Mouse (Mus musculus) CH12.LX (cell line): ENCODE results near the gene 2900026A02Rik. TPM values are rescaled to one million over a fixed set of nuclear protein-coding genes. Genes with fewer than 3 reads are reported as not detected.

Experiments
- DNase-seq: peaks from one replicate; pipeline ENCODE4 v3.0.0-alpha.2; 2013; ENCODE audit errors: extremely low read depth
- H3K27ac ChIP-seq: 2 replicates; pipeline ENCODE4 v1.5.1; 2012; ENCODE audit warnings: low read depth, mild to moderate bottlenecking, control low read depth, moderate library complexity; ENCODE audit not compliant: insufficient read depth
- H3K27me3 ChIP-seq: replicated peaks from 2 replicates; pipeline ENCODE3; 2012; ENCODE audit warnings: inconsistent platforms
- H3K36me3 ChIP-seq, 2 experiments: replicated peaks in 1 of 2; 2 replicates each; pipeline versions ENCODE3 to v1.6.1; 2012; ENCODE audit warnings: inconsistent platforms in 1 of 2, low read length in 1 of 2, mild to moderate bottlenecking in 1 of 2, mixed read lengths in 1 of 2, moderate library complexity in 1 of 2; ENCODE audit not compliant: control insufficient read depth in 1 of 2, insufficient read depth in 1 of 2
- H3K4me1 ChIP-seq, 2 experiments: 2 replicates each; pipeline ENCODE4 v1.6.1; 2012; ENCODE audit warnings: inconsistent platforms in 1 of 2, moderate library complexity in 1 of 2; ENCODE audit not compliant: insufficient read depth in 2 of 2, control insufficient read depth in 1 of 2
- H3K4me2 ChIP-seq: 2 replicates; pipeline ENCODE4 v1.6.1; 2012; ENCODE audit warnings: low read depth, mild to moderate bottlenecking, control low read depth; ENCODE audit not compliant: poor library complexity, insufficient read depth, severe bottlenecking
- H3K4me3 ChIP-seq, 3 experiments: fragments of 150-350 bp in 1 of 3; sonication (generic) in 1 of 3; replicated peaks in 1 of 3; 2 replicates each; pipeline versions ENCODE3 to v1.5.1; 2011 to 2012; ENCODE audit warnings: low read depth in 2 of 3, low read length in 2 of 3, mild to moderate bottlenecking in 2 of 3, moderate library complexity in 2 of 3, control low read depth in 1 of 3, improper control_type of control experiment in 1 of 3, inconsistent platforms in 1 of 3, mixed read lengths in 1 of 3; ENCODE audit not compliant: poor library complexity in 1 of 3
- H3K79me2 ChIP-seq: replicated peaks from 2 replicates; pipeline ENCODE4 v1.6.1; 2012; ENCODE audit warnings: mild to moderate bottlenecking, moderate library complexity; ENCODE audit not compliant: control insufficient read depth, poor library complexity, insufficient read depth, severe bottlenecking; ENCODE audit errors: extremely low read depth
- H3K9ac ChIP-seq: 2 replicates; pipeline ENCODE4 v1.6.1; 2012; ENCODE audit warnings: low read depth, mild to moderate bottlenecking, control low read depth, moderate library complexity; ENCODE audit not compliant: insufficient read depth
- H3K9me3 ChIP-seq: replicated peaks from 2 replicates; pipeline ENCODE3; 2012; ENCODE audit warnings: low read length, inconsistent platforms, mixed read lengths
- BHLHE40 ChIP-seq: IDR thresholded peaks from 2 replicates; pipeline ENCODE4 v1.6.1; 2011; ENCODE audit warnings: mild to moderate bottlenecking, low read depth, low read length, improper control_type of control experiment
- CHD1 ChIP-seq: IDR thresholded peaks from 2 replicates; pipeline ENCODE4 v1.6.1; 2012; ENCODE audit warnings: low read depth, low read length, improper control_type of control experiment, inconsistent platforms
- CHD2 ChIP-seq: IDR thresholded peaks from 2 replicates; pipeline ENCODE4 v1.6.1; 2011; ENCODE audit warnings: low read length, improper control_type of control experiment
- CTCF ChIP-seq, 2 experiments: IDR thresholded peaks in 1 of 2; conservative IDR thresholded peaks in 1 of 2; 2 replicates each; pipeline ENCODE4 v1.5.1; 2011 to 2012; ENCODE audit warnings: low read depth in 2 of 2, low read length in 2 of 2, improper control_type of control experiment in 1 of 2, inconsistent platforms in 1 of 2, mild to moderate bottlenecking in 1 of 2, moderate library complexity in 1 of 2
- E2F4 ChIP-seq: IDR thresholded peaks from 2 replicates; pipeline ENCODE4 v1.6.1; 2011; ENCODE audit warnings: low read depth, low read length, improper control_type of control experiment; ENCODE audit not compliant: insufficient replicate concordance
- EP300 ChIP-seq: IDR thresholded peaks from 2 replicates; pipeline ENCODE4 v1.6.1; 2011; ENCODE audit warnings: low read length, improper control_type of control experiment
- ETS1 ChIP-seq: conservative IDR thresholded peaks from 2 replicates; pipeline ENCODE4 v1.6.1; 2012; ENCODE audit warnings: low read depth, mild to moderate bottlenecking, inconsistent platforms, low read length, improper control_type of control experiment, moderate library complexity
- HCFC1 ChIP-seq: IDR thresholded peaks from 2 replicates; pipeline ENCODE4 v1.6.1; 2012; ENCODE audit warnings: low read depth, mild to moderate bottlenecking, inconsistent platforms, low read length, improper control_type of control experiment
- IRF4 ChIP-seq: IDR thresholded peaks from 2 replicates; pipeline ENCODE4 v1.6.1; 2014; ENCODE audit warnings: low read depth, mild to moderate bottlenecking, inconsistent platforms, low read length, improper control_type of control experiment
- JUN ChIP-seq: IDR thresholded peaks from 2 replicates; pipeline ENCODE4 v1.6.1; 2011; ENCODE audit warnings: low read depth, mild to moderate bottlenecking, low read length, improper control_type of control experiment, moderate library complexity; ENCODE audit not compliant: insufficient read depth
- KAT2A ChIP-seq: IDR thresholded peaks from 2 replicates; pipeline ENCODE4 v1.6.1; 2012; ENCODE audit warnings: low read length, improper control_type of control experiment, inconsistent platforms; ENCODE audit not compliant: insufficient replicate concordance
- MAX ChIP-seq: IDR thresholded peaks from 2 replicates; pipeline ENCODE4 v1.6.1; 2011; ENCODE audit warnings: low read length, improper control_type of control experiment
- MAZ ChIP-seq: IDR thresholded peaks from 2 replicates; pipeline ENCODE4 v1.6.1; 2012; ENCODE audit warnings: low read depth, mild to moderate bottlenecking, inconsistent platforms, low read length, improper control_type of control experiment, moderate library complexity
- MEF2A ChIP-seq: IDR thresholded peaks from 2 replicates; pipeline ENCODE4 v1.6.1; 2014; ENCODE audit warnings: low read depth, mild to moderate bottlenecking, inconsistent platforms, low read length, improper control_type of control experiment, borderline replicate concordance
- MXI1 ChIP-seq: IDR thresholded peaks from 2 replicates; pipeline ENCODE4 v1.6.1; 2011; ENCODE audit warnings: mild to moderate bottlenecking, low read depth, low read length, improper control_type of control experiment
- NELFE ChIP-seq: IDR thresholded peaks from 2 replicates; pipeline ENCODE4 v1.6.1; 2011; ENCODE audit warnings: low read depth, low read length, improper control_type of control experiment
- NRF1 ChIP-seq: IDR thresholded peaks from 2 replicates; pipeline ENCODE4 v1.6.1; 2014; ENCODE audit warnings: low read depth, mild to moderate bottlenecking, inconsistent platforms, low read length, improper control_type of control experiment, moderate library complexity
- POLR2A ChIP-seq: IDR thresholded peaks from 2 replicates; pipeline ENCODE4 v1.6.1; 2011; ENCODE audit warnings: low read depth, mild to moderate bottlenecking, improper control_type of control experiment, low read length
- POLR2AphosphoS2 ChIP-seq: IDR thresholded peaks from 2 replicates; pipeline ENCODE4 v1.6.1; 2011; ENCODE audit warnings: low read depth, low read length, improper control_type of control experiment
- RAD21 ChIP-seq: IDR thresholded peaks from 2 replicates; pipeline ENCODE4 v1.6.1; 2011; ENCODE audit warnings: low read depth, mild to moderate bottlenecking, low read length, improper control_type of control experiment, moderate library complexity
- RCOR1 ChIP-seq: conservative IDR thresholded peaks from 2 replicates; pipeline ENCODE4 v1.6.1; 2012; ENCODE audit warnings: low read depth, mild to moderate bottlenecking, inconsistent platforms, low read length, improper control_type of control experiment
- SIN3A ChIP-seq: IDR thresholded peaks from 2 replicates; pipeline ENCODE4 v1.6.1; 2012; ENCODE audit warnings: low read length, improper control_type of control experiment, inconsistent platforms
- SMC3 ChIP-seq: IDR thresholded peaks from 2 replicates; pipeline ENCODE4 v1.6.1; 2011; ENCODE audit warnings: low read depth, low read length, improper control_type of control experiment
- TCF12 ChIP-seq: IDR thresholded peaks from 2 replicates; pipeline ENCODE4 v1.6.1; 2014; ENCODE audit warnings: low read depth, mild to moderate bottlenecking, inconsistent platforms, low read length, improper control_type of control experiment
- ZC3H11A ChIP-seq: IDR thresholded peaks from 2 replicates; pipeline ENCODE4 v1.6.1; 2012; ENCODE audit warnings: low read depth, mild to moderate bottlenecking, inconsistent platforms, low read length, improper control_type of control experiment
- ZMIZ1 ChIP-seq: IDR thresholded peaks from 2 replicates; pipeline ENCODE4 v1.6.1; 2012; ENCODE audit warnings: low read depth, mild to moderate bottlenecking, inconsistent platforms, low read length, improper control_type of control experiment
- ZNF384 ChIP-seq: IDR thresholded peaks from 2 replicates; pipeline ENCODE4 v1.6.1; 2012; ENCODE audit warnings: low read depth, low read length, improper control_type of control experiment, inconsistent platforms
- dilution Hi-C: fragments of 300-500 bp; cut with MboI; formaldehyde crosslinking; loops from 2 replicates; pipeline ENCODE4 v1.14.3; 2020; ENCODE audit warnings: low sequenced_read_pairs; ENCODE audit not compliant: extremely low pct_unique_long_range_greater_than_20kb, extremely low pct_ligation_motif_present
- in situ Hi-C: fragments of 300-500 bp; cut with MboI; formaldehyde crosslinking; loops from 3 replicates; pipeline ENCODE4 v1.14.3; 2019; ENCODE audit warnings: low sequenced_read_pairs, low pct_ligation_motif_present, low pct_unique_long_range_greater_than_20kb, mixed read lengths
- polyA plus RNA-seq: library from polyadenylated mRNA; unstranded; fragments of >175 nt; gene quantifications from 2 replicates; pipeline ENCODE4 v1.2.1, GENCODE M21; 2012; ENCODE audit warnings: low read depth; ENCODE audit not compliant: insufficient read length
- total RNA-seq, 2 experiments: library from RNA; depleted of rRNA; stranded (reverse); fragments of 300-350 nt in 1 of 2; fragments of >200 nt in 1 of 2; gene quantifications; 2 replicates each; pipeline ENCODE4 v1.2.3; 2012 to 2014

2900026A02Rik gene
- total and polyA plus RNA-seq, 3 experiments: 0.85 to 4.6 (median 0.93) TPM

DNA sequence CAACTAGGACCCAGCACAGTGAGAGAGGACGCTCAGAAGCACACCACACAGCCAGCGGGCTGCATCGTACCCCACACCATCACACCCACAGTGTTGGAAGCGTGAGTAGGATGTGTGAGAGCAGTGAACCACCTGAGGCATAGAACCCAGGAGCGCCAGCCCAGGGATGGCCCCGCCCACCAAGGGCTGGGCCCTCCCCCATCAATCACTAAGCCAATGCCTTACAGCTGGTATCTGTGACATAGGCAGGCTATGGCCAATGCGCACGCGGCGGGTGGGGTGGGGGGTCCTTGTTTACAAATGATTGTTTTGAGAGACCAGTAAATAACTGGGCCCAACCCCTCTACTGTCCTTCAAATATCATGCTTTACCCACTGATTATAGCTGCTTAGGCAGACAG, 105.1 kb downstream of the 2900026A02Rik start:
- no peaks in the 10 kb centered on the region for H3K9me3 ChIP-seq
- H3K27ac ChIP-seq: no peak overlapping the region; the same call in 1 of the 2 replicates
- no peak for DNase-seq
- in situ Hi-C loops: no loop called here
- TF ChIP-seq JUN (no peak), CTCF (conservative IDR thresholded peaks at IDR 0.05 in 1 of 2, IDR thresholded peaks at IDR 0.05 in 1 of 2; ENCODE audit: low read depth in 2 of 2, low read length in 2 of 2) (no peak), SIN3A (no peak), CHD2 (no peak), ZMIZ1 (no peak), HCFC1 (no peak), ZC3H11A (no peak), CHD1 (no peak), BHLHE40 (no peak), NELFE (no peak), RAD21 (no peak), E2F4 (no peak)
- no peaks in the 10 kb centered on the region for H3K27me3 ChIP-seq
- no peak overlapping the region for H3K9ac ChIP-seq
- H3K79me2 ChIP-seq: no peaks in the 10 kb centered on the region
- no peak overlapping the region for H3K4me2 ChIP-seq
- dilution Hi-C loops: no loop called here
- peaks cover 15 to 90% of the 10 kb centered on the region in 2 experiments for H3K4me1 ChIP-seq
- H3K4me3 ChIP-seq: no peak overlapping the region
- peaks cover 0 to 2% of the 10 kb centered on the region in 2 experiments for H3K36me3 ChIP-seq

DNA sequence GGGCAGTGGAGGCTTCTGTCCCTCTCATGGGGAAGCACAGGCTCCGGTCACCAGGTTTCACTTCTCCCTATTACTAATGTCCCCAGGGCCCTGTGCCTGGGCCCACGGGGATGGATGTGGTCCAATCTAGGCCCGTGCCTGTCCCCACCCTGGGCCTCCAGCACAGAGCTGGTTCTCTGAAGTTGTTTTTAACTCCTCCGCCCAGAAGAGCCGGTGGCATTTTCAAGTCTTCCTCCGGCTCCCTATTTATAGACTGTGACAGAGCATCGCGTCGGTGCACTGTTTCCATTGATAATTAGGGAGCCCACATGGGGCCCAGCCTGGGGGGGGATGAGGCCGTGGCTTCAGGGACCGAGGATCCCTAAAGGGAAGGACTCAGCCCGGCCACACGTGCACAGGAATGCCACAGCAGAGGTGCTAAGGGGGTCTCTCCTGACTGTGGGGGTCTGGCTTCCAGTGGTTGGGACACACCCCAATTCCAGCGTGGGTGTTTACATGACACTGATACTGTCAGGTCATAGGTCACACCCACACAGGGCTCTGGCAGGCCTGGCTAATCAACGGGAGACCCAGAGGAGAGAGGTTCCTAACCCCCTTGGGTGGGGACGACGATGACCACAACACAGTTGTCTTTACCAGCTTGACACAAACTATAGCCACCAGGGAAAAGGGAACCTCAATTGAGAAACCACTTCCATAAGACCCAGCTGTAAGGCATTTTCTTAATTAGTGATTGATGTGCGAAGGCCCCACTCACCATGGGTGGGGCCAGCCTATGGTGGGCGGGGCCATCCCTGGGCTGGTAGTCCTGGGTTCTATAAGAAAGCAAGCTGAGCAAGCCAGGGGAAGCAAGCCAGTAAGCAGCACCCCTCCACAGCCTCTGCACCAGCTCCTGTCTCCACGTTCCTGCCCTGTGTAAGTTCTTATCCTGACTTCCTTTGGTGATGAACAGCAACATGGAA, 106.5 kb downstream of the 2900026A02Rik start:
- Histone ChIP-seq H3K27ac (peak overlapping the region; percentile 67), H3K4me1 (peaks cover 17 to 86% of the 10 kb centered on the region in 2 experiments), H3K36me3 (peaks cover 0 to 2% of the 10 kb centered on the region in 2 experiments), H3K79me2 (no peaks in the 10 kb centered on the region), H3K27me3 (no peaks in the 10 kb centered on the region), H3K4me2 (no peak overlapping the region), H3K9ac (no peak overlapping the region), H3K9me3 (no peaks in the 10 kb centered on the region), H3K4me3 (no peak overlapping the region)
- in situ Hi-C loops: no loop called here
- no peak for TF ChIP-seq MXI1
- peak; percentile 83 for TF ChIP-seq ETS1
- TF ChIP-seq TCF12: peak; percentile 53
- TF ChIP-seq NRF1: no peak
- TF ChIP-seq RCOR1: peak; percentile 59
- no peak for TF ChIP-seq ZNF384
- TF ChIP-seq SIN3A: 0 out of 2 replicates have a peak, but pooled peaks have one; percentile 14
- peak; percentile 81 for TF ChIP-seq EP300
- TF ChIP-seq KAT2A: 0 out of 2 replicates have a peak, but pooled peaks have one; percentile 16
- TF ChIP-seq E2F4: no peak
- TF ChIP-seq SMC3: no peak
- TF ChIP-seq MEF2A: peak; percentile 91
- no peak for TF ChIP-seq POLR2AphosphoS2
- 0 out of 2 replicates have a peak, but pooled peaks have one; percentile 17 for TF ChIP-seq NELFE
- TF ChIP-seq MAZ: 0 out of 2 replicates have a peak, but pooled peaks have one; percentile 34
- no peak for TF ChIP-seq POLR2A
- TF ChIP-seq BHLHE40: peak; percentile 95
- peak; percentile 84 for TF ChIP-seq IRF4
- TF ChIP-seq MAX: peak; percentile 56; the same call in 1 of the 2 replicates
- TF ChIP-seq HCFC1: no peak
- DNase-seq: peak; percentile 88
- dilution Hi-C loops: no loop called here
